Mouse (Mus musculus): Measurements from ENCODE around the gene Sez6l2. TPM values are rescaled to one million over a fixed set of nuclear protein-coding genes. Genes with fewer than 3 reads are reported as not detected.

Gene Sez6l2
- total RNA-seq, 2 experiments from 2014 or later = 38.8 to 58.2 TPM

- DNase-seq = no peak
Observed at GRCm38 (mm10) chr7:126961095-126961494, 10.7 kb downstream of the Sez6l2 start.

DNA sequence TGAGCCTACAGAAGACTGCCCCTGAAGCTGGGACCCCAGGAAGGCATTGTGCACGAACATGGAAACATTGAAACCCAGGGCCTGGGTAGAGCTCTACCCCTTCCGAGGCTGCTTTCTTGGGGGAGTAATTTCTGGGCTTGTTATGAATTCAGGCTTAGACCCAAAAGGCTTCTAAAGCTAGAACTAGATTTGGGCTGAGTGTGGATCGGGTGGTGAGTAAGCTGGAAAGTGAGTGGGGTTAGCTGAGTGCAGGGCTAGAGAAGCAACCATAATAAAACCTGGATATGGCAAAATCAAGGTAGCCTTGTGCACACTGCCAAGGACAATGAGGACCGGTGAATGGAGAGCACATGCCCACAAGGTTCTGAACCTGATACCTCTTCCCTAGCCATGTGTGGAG lies 11.6 kb downstream of the Sez6l2 start:
- DNase-seq = no peak

DNA sequence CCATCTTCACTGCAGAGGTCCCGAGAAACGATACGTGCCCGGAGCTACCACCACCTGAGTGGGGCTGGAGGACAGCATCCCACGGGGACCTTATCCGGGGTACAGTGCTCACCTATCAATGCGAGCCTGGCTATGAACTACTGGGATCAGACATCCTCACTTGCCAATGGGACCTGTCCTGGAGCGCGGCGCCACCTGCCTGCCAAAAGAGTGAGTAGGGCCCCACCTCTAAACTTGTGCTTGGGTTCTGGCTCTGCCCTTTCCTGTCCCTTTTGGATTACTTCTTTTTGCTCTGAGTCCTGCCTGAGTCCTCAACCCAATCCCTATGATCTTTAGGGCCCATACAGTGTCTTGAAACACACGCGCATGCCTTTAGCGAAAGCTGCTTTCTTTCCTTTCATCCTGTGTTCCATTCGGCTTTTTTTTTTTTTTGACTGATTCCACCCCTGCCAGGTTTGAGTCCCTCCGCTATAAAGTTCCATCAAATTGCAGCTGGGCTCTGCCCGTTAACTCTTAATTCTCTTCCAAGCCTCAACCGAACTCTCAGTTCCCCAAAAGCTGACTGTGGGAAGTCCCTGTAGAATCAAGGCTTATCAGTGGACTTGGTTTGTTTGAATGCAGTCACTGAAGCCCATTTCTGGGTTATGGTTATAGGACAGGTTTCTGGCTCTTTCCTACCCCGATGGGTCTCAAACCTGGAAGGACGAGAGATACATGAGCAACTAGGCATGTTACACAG lies 13.4 kb downstream of the Sez6l2 start:
- DNase-seq = peak; percentile 68

DNA sequence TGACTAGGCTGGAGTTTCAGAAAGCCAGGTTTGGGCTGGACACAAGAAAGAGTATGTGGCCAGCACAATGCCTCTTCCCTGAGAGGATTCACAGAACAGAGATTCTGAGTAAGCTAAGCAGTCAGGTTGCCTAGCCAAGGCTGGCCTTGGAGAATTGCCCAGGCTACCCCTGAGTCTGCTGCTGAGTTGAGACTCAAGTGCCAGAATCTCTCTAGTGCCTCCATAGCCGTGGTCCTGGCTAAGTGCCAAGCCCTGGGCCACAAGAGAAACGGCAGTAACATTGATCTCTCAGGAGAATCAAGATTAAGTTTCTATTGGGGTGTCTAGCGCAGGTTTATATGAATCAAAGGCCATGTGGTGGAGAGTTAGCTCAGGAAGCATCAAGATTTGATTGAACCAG lies 15.2 kb downstream of the Sez6l2 start:
- peak; percentile 38 for DNase-seq

GRCm38 (mm10) chr7:126967361-126967760 lies 17.0 kb downstream of the Sez6l2 start:
- DNase-seq = peak; percentile 51

DNA sequence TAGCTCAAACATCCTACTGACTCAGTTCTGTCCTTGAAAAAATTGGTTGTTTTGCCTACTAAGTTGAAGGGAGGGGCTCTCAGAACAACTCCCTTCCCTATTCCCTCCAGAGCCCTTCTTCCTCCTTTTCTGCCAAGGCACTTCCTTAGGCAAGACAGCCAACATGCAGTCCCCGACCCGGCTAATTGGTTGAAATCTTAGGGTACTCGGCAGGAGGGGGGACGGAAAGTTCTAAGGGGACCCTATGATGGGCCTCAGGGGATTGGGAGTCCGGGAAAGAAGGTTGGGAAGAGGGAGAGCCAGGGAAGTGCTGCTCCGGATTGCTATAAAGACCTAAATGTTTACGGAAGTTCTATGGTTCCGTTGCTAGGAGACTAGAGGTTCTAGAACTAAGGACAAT lies 25.1 kb downstream of the Sez6l2 start:
- peak; percentile 50 for DNase-seq

DNA sequence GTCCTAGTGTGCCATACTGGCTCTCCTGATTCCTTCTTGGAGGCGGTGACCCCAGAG lies 25.4 kb downstream of the Sez6l2 start, which contains the start of gene Cdipt:
TSS of gene Cdipt (plus strand) at position 22 of the 57 bp plus-strand sequence.
- DNase-seq = no peak

- DNase-seq = peak; percentile 98
Observed at GRCm38 (mm10) chr7:126975950-126976866, 25.8 kb downstream of the Sez6l2 start, which contains the start of gene Cdiptos. TSS of gene Cdiptos (minus strand) at chr7:126976098.

GRCm38 (mm10) chr7:126976878-126977459 lies 26.6 kb downstream of the Sez6l2 start:
- DNase-seq = no peak

DNA sequence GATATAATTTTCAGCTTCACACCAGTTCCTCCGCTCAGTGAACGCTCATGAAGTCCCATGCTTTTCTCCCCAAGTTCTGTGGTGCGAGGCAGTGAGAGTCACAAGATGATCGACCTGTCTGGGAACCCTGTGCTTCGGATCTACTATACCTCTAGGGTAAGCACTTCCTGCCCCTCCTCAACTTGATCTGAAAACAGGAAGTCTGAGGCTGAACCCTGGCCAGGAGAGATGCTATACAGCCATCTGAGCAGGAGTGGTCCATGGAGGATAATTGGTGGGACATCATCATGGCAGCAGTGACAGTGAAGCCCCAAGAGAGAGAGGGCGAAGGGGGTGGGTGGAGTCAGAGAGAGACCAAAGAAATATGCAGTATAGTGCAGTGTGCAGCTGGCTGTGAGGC lies 28.5 kb downstream of the Sez6l2 start:
- DNase-seq = no peak

DNA sequence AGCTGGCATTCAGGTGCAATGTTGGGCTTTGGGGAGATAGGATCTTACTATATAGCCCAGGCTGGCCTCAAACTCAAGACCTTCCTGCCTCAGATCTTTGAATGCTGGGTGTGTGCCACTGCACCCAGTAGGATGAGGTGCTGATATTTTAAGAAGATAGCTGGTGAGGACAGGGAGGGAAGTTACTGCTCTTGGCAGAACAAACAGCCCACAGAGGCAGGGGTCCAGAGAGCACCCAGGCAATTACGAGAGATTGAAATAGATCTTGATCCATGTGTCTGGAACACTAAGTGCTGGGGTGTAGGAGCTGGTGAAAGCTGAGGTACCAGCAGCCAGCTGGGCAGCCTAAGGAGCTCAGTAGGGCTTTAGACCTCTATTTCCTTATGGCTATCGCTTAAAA lies 31.2 kb downstream of the Sez6l2 start:
- DNase-seq = no peak

DNA sequence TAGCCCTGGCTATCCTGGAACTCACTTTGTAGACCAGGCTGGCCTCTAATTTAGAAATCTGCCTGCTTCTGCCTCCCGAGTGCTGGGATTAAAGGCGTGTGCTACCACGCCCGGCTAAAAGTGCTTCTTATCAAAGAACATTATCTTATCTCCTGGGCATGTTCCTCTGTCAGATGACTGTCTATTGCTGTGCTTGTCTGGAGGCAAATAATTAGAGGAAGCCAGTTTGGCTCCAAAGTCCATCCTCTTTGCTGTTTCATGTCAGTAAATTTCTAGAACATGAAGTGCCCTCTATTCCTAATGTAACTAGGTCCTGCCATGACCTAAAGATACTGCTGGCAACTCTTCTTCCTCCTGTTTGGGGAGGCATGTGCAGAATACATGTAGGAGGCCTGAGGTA lies 31.7 kb downstream of the Sez6l2 start:
- no peak for DNase-seq

DNA sequence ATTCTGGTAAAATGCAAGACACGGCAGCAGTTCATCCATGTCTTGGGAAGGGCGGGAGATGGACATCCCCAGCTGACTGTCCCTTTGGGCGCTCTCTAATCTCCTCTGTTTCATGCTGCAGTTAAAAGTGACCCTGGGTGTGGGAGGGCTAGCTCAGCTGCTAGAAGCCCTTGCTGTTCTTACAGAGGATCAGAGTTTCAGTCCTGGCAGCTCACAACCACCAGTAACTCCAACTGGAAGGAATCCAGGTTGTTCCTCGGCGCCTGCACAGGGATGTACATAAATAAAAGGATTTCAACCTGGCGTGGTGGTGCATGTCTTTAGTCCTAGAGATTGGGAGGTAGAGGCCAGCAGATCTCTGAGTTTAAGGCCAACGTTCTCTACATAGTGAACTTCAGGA lies 32.8 kb downstream of the Sez6l2 start:
- no peak for DNase-seq

DNA sequence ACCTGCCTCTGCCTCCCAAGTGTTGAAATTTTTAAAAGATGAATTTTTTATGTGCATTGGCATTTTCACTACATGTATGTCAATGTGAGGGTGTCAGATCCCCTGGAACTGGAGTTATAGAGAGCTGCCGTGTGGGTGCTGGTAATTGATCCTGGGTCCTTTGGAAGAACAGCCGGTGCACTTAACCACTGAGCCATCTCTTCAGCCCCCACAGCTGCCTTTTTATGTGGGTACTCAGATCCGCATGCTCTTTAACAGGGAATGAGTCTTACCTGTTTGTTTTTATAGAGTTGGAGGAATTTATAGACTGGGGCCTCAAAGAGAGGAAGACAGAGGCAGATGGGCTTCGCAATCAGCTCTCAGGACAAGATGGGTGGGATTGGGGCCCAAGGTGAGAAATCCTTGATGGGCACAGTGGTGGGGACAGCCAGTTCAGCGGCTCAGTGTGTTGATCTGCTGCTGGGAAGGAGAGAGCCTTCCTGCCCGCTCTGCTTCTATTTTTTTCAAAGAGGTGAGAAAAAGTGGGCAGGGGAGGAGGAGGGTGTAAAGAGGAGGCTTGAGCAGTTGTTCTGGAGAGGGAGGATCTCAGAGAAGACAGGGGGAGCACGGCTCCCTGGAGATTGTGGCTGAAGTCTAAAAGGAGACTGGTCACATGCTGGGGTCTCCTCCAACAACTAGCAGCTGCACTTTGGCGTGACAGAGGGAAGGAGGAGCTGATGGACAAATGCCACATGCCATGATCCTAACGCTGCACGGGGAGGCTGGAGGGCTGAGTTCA lies 34.5 kb downstream of the Sez6l2 start:
- no peak for DNase-seq

DNA sequence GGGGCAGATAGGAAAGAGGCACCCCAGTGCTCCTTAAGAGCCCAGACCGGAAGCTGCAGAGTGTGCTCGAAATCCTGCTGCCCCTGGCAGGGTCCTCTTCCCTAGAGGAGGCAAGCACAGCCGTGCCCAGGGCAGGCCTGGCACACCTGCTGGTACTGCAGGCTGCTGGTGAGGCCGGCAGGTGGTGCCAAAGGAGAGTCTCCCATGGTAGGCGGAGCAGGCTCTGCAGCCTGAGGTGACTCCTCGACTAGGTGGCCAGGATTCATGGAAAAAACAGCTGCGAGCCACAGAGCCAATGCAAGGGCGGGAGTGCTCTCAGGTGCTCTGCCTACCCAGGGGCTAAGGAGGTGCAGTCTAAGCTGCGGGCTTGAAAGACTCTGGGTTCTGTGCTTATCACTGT lies 36.0 kb downstream of the Sez6l2 start:
- DNase-seq = peak; percentile 52

DNA sequence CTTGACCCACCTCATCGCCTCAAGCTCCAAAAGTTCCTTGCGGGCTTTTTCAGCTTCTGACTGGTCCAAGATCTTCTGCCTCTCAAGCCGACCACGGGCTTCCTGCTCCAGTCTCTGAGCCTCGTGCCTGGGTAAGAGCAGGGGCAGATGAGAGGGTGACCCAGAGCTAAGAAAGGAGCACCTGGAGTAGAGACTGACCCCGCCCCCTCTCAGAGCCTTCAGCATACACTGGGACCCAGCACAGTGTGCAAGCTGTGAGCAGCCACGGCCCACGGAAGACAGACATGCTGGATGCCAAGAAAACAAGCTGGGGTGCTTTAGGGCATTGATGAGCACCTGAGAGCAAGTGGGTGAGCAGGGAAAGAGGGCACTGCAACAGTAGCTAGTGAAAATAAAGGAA lies 38.5 kb downstream of the Sez6l2 start:
- DNase-seq = no peak

GRCm38 (mm10) chr7:126996449-126996848 lies 46.1 kb downstream of the Sez6l2 start:
- no peak for DNase-seq

DNA sequence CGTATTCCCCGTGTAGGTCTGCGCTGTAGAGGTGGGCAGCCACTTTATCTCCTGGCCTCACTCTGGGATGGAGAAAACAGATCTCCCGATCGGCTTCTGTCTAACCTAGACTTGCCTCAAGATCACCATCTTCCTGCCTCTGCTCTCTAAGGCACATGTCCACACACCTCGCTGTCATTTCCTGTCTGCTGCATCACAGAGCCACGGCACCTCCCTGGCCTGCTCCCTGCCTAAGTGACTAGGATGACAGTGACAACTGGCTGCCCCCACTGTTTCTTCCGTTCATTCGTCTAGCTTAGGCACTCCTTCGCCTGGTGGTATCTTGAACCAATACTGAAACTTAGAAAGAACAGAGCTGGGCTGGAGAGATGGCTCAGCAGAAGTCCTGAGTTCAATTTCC lies 49.2 kb downstream of the Sez6l2 start:
- no peak for DNase-seq

DNA sequence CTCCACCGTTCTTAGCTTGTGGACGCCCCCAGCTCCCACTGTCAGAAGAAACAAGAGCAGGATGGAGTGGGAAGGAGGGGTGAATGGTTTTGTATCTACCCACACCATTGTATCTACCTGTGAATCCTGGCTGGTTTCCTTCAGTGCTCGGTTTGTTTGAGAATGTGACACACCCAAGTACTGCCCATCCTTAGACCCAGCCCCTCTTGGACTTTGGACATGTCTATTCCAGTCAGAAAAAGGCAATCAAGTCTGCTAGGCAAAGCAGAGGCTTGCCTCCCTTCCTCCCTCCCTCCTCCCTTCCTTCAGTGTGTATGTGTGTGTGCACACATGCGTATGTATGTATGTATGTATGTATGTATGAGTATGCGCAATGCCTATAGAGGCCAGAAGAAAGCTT lies 53.3 kb downstream of the Sez6l2 start:
- no peak for DNase-seq

- no peak for DNase-seq
Observed at GRCm38 (mm10) chr7:127004122-127004875, 53.9 kb downstream of the Sez6l2 start.

DNA sequence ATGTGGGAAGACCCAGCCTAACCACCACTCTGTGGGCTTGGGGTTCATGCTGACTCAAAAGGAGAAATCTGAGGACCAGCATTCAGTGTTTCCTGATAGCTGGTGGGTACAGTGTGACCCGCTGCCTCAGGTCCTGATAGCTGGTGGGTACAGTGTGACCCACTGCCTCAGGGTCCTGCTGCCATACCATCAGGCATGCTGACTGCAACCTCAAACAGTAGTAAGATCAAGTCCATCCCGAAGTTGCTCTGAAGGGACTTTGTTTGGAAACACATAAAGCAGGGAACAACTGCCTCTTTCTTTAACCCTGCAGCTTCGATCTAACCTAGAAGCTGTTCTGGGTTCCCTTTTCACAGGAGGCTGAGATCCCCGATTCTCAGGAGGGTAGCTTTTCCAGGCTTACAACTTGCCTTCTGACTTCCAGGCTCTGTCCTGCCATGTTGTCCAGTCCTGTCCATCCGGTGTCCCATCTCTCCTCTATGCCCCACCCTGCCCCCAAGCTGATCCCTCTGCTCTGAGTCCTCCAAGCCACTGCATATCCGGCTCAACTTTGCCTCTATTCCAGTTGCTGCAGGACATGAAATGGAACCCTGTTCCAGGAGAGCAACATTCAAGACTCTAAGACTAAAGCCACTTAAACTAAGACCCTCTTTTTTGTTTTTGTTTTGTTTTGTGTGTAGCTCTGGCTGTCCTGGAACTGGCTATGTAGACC lies 57.1 kb downstream of the Sez6l2 start:
- DNase-seq = no peak
